Mouse (Mus musculus) ES-E14 (cell line): ENCODE data around the gene Clmn. TPM values are rescaled to one million over a fixed set of nuclear protein-coding genes. Genes with fewer than 3 reads are reported as not detected.

Source experiments
- DNase-seq: peaks from one replicate; pipeline ENCODE4 v3.0.0-alpha.2; 2013; ENCODE audit warnings: low read depth, low spot score
- H3K27ac ChIP-seq: 2 replicates; pipeline ENCODE4 v1.5.1; 2012; ENCODE audit warnings: low read depth, mild to moderate bottlenecking, low read length, moderate library complexity, mixed read lengths; ENCODE audit not compliant: poor library complexity, insufficient read depth, severe bottlenecking
- H3K36me3 ChIP-seq: 2 replicates; pipeline ENCODE4 v1.6.1; 2012; ENCODE audit warnings: mild to moderate bottlenecking, low read length, moderate library complexity, mixed read lengths; ENCODE audit not compliant: control insufficient read depth, poor library complexity, insufficient read depth, severe bottlenecking
- H3K4me1 ChIP-seq, 2 experiments: fragments of 150-350 bp in 1 of 2; sonication (generic) in 1 of 2; 2 replicates each; pipeline ENCODE4 v1.6.1; 2012; ENCODE audit warnings: low read length in 2 of 2, mild to moderate bottlenecking in 1 of 2, mixed read lengths in 1 of 2; ENCODE audit not compliant: control insufficient read depth in 2 of 2, insufficient read depth in 2 of 2, poor library complexity in 1 of 2
- H3K4me3 ChIP-seq, 2 experiments: fragments of 150-350 bp in 1 of 2; sonication (generic) in 1 of 2; 2 replicates each; pipeline ENCODE4 v1.5.1; 2012; ENCODE audit warnings: low read length in 2 of 2, low read depth in 1 of 2, mild to moderate bottlenecking in 1 of 2, mixed read lengths in 1 of 2; ENCODE audit not compliant: insufficient read depth in 1 of 2, poor library complexity in 1 of 2, severe bottlenecking in 1 of 2
- H3K9ac ChIP-seq: 2 replicates; pipeline ENCODE4 v1.6.1; 2012; ENCODE audit warnings: low read depth, mild to moderate bottlenecking, low read length, mixed read lengths; ENCODE audit not compliant: poor library complexity, insufficient read depth, severe bottlenecking
- H3K9me3 ChIP-seq: fragments of 150-350 bp; sonication (generic); 2 replicates; pipeline ENCODE4 v1.6.1; 2012; ENCODE audit warnings: low read depth, mild to moderate bottlenecking, low read length; ENCODE audit not compliant: control insufficient read depth, insufficient read depth
- CHD2 ChIP-seq: IDR thresholded peaks from 2 replicates; pipeline ENCODE4 v1.6.1; 2014; ENCODE audit warnings: mild to moderate bottlenecking, low read depth, low read length, inconsistent platforms
- HCFC1 ChIP-seq: IDR thresholded peaks from 2 replicates; pipeline ENCODE4 v1.6.1; 2012; ENCODE audit warnings: low read length, inconsistent platforms, borderline replicate concordance; ENCODE audit not compliant: insufficient read depth
- MAFK ChIP-seq: IDR thresholded peaks from 2 replicates; pipeline ENCODE4 v1.6.1; 2014; ENCODE audit warnings: mild to moderate bottlenecking, low read depth, low read length, inconsistent platforms; ENCODE audit not compliant: insufficient read depth
- ZC3H11A ChIP-seq: IDR thresholded peaks from 2 replicates; pipeline ENCODE4 v1.6.1; 2012; ENCODE audit warnings: low read depth, mild to moderate bottlenecking, inconsistent platforms, low read length, borderline replicate concordance
- ZNF384 ChIP-seq: IDR thresholded peaks from 2 replicates; pipeline ENCODE4 v1.6.1; 2012; ENCODE audit warnings: low read depth, low read length, inconsistent platforms
- in situ Hi-C, 2 experiments: fragments of 600-800 bp; cut with MboI; formaldehyde crosslinking; loops; one replicate each; pipeline ENCODE4 v1.15.1; 2025; ENCODE audit warnings: low sequenced_read_pairs in 2 of 2, inconsistent platforms in 1 of 2; ENCODE audit not compliant: unreplicated experiment in 2 of 2
- total RNA-seq: library from RNA; depleted of rRNA; stranded (reverse); fragments of 300-350 nt; gene quantifications from 2 replicates; pipeline ENCODE4 v1.2.3, GENCODE M21; 2012

Clmn gene
- total RNA-seq, 1 experiment, result 3.1 TPM

DNA sequence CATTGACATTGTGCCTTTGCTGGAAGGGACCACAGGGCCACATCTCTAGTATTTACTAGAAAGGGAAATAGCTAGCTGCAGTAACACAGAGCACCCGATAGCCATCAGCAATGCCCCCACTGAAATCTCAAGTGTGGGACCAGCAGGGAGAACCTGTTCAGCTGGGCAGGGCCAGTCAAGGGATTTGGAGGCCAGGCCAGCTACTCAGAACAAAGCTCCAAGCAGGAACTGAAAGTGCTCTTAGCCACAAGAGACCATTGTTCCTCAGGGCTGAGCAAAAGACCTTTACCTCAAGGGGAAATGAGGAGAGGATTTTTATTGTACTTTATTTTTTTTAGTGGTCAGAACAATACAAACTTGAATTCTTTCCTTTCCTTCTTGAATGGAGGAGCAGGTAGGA, 87.3 kb downstream of the Clmn start:
- H3K4me3 ChIP-seq, result no peak overlapping the region
- peaks cover 10% of the 10 kb centered on the region; the same call in 1 of the 2 replicates for H3K36me3 ChIP-seq
- in situ Hi-C loops, result no loop called here
- H3K9me3 ChIP-seq, result no peaks in the 10 kb centered on the region
- DNase-seq, result no peak
- H3K4me1 ChIP-seq, result no peaks in the 10 kb centered on the region
- no peak overlapping the region for H3K27ac ChIP-seq
- TF ChIP-seq ZNF384 (no peak), MAFK (no peak), ZC3H11A (no peak), CHD2 (no peak), HCFC1 (no peak)
- H3K9ac ChIP-seq, result no peak overlapping the region

DNA sequence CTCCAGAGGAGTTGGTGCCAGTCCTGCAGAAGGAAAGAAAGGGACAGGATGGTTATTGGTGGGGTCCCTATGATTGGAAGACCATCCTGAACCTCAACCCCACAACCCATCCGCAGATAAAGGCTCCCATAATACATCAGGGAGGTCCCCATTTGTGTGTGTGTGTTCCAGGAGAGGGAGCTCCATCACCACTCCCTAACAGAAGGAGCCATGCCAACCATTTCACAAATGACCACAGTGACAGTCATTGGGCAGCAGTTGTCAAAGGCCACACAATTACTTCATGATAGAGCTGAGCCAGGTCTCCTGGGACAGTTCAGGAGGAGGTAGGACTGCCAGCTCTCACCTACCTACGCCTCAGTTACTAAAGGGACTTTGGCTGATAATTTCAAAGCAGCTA, 92.9 kb downstream of the Clmn start:
- in situ Hi-C loops, result no loop called here
- Histone ChIP-seq H3K4me3 (no peak overlapping the region), H3K4me1 (peaks cover 0 to 12% of the 10 kb centered on the region in 2 experiments; a peak in 1 of 4 replicates), H3K9ac (no peak overlapping the region), H3K27ac (no peak overlapping the region), H3K36me3 (no peaks in the 10 kb centered on the region; the same call in 1 of the 2 replicates), H3K9me3 (no peaks in the 10 kb centered on the region)
- no peak for TF ChIP-seq ZNF384
- TF ChIP-seq HCFC1, result no peak
- TF ChIP-seq MAFK, result no peak
- no peak for TF ChIP-seq ZC3H11A
- no peak for TF ChIP-seq CHD2
- DNase-seq, result no peak

DNA sequence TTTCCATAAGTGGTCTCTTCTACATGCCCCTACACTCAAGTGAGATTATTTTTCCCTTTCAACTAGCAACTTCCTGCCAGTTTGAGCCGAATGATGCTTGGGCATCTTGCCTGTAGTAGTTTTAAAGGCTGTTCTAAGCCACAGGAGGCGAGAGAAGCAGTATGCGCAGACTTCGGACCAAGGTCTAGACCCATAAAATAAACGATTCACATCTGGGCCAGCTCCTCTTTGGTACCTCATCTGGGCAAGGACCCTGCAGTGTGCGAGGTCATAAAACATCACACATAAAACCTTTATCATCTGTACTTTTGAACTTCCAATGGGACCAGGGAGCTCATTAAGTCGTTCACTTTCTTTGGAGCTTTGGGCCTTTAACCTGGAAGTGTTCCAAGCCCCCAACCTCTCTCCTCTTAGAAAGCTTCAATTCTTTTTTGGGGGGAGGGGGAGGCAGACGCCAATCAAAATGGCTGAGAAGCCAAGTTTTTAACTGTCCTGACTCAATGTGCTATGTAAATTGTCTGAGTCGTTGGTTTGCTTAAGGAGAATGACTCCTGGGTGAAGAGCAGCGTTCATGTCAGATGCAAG, 95.6 kb downstream of the Clmn start:
- TF ChIP-seq ZC3H11A, result no peak
- no peak for DNase-seq
- H3K4me3 ChIP-seq, result no peak overlapping the region
- H3K9me3 ChIP-seq, result no peaks in the 10 kb centered on the region
- in situ Hi-C loops, result no loop called here
- no peak overlapping the region for H3K9ac ChIP-seq
- H3K27ac ChIP-seq, result no peak overlapping the region
- H3K36me3 ChIP-seq, result no peaks in the 10 kb centered on the region
- peaks cover 0 to 17% of the 10 kb centered on the region in 2 experiments; a peak in 1 of 4 replicates for H3K4me1 ChIP-seq

DNA sequence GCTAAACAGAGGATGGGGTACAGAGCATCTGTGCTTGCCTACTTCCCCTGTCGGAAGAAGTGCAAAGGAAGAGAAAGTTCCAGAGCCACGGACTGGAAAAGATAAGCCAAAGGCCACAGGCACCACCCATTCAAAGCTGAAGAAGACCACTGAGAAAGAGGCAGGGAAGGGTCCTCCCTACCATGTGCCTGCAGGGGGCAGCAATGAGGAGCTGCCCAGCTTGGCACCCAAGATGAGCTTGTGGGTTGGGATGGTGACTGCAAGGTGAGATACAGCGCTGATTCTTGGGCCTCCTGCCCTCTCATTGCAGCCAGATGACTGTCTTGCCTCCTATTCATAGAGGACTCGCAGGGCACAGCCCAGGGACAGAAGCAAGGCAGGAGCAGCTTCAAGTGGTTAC, 97.7 kb downstream of the Clmn start:
- Histone ChIP-seq H3K27ac (no peak overlapping the region), H3K4me1 (peaks cover 4 to 19% of the 10 kb centered on the region in 2 experiments; a peak in 3 of 4 replicates), H3K9ac (no peak overlapping the region), H3K4me3 (no peak overlapping the region), H3K36me3 (no peaks in the 10 kb centered on the region), H3K9me3 (no peaks in the 10 kb centered on the region)
- DNase-seq, result no peak
- in situ Hi-C loops, result no loop called here
- TF ChIP-seq MAFK, result no peak
- TF ChIP-seq CHD2, result no peak
- no peak for TF ChIP-seq HCFC1
- TF ChIP-seq ZNF384, result no peak
- TF ChIP-seq ZC3H11A, result no peak

DNA sequence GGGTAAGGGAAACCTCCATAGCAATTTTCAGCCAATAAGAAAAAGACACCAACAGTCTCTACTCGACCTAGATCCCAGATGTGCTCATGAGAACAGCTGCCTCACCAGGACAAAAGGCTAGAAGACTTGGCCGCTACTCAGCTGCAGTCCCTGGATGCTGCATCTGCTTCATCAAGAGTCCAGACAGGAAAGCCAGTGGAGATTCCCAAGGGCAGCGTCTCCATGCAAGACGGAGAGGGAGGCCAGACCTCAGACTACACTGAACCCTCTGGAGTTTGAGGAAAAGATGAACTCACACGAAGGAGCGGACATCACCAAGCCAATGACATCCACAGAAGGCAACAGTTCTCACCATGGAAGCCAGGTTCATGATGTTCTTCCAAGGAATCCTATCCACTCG, 99.1 kb downstream of the Clmn start:
- DNase-seq, result no peak
- H3K36me3 ChIP-seq, result no peaks in the 10 kb centered on the region
- in situ Hi-C loops, result no loop called here
- H3K4me1 ChIP-seq, result peaks cover 5 to 22% of the 10 kb centered on the region in 2 experiments
- H3K4me3 ChIP-seq, result no peak overlapping the region
- TF ChIP-seq MAFK (no peak), CHD2 (no peak), ZC3H11A (no peak), ZNF384 (no peak), HCFC1 (no peak)
- H3K9ac ChIP-seq, result no peak overlapping the region
- no peak overlapping the region for H3K27ac ChIP-seq
- no peaks in the 10 kb centered on the region for H3K9me3 ChIP-seq
